Mouse (Mus musculus) forebrain, embryonic 12.5 days (tissue): ENCODE measurements around the gene Cdc123. TPM values are rescaled to one million over a fixed set of nuclear protein-coding genes. Genes with fewer than 3 reads are reported as not detected.

Source experiments
- ATAC-seq: fragments of 200-750 bp; cut with Nextera tagmentation; 2 replicates; pipeline ENCODE4 v1.8.0; 2017; ENCODE audit warnings: moderate TSS enrichment; ENCODE audit not compliant: low FRiP score
- H3K27ac ChIP-seq: fragments of 300-500 bp; sonication (generic); 2 replicates; pipeline ENCODE4 v1.5.1; 2016; ENCODE audit warnings: mild to moderate bottlenecking
- H3K27me3 ChIP-seq: fragments of 300-500 bp; sonication (generic); 2 replicates; pipeline ENCODE4 v1.6.1; 2016; ENCODE audit warnings: mild to moderate bottlenecking
- H3K36me3 ChIP-seq: fragments of 300-500 bp; sonication (generic); replicated peaks from 2 replicates; pipeline ENCODE4 v1.6.1; 2016; ENCODE audit warnings: mild to moderate bottlenecking
- H3K4me1 ChIP-seq: fragments of 300-500 bp; sonication (generic); 2 replicates; pipeline ENCODE4 v1.6.1; 2016
- H3K4me2 ChIP-seq: fragments of 300-500 bp; sonication (generic); 2 replicates; pipeline ENCODE4 v1.6.1; 2016; ENCODE audit warnings: mild to moderate bottlenecking, moderate library complexity
- H3K4me3 ChIP-seq: fragments of 300-500 bp; sonication (generic); replicated peaks from 2 replicates; pipeline ENCODE4 v1.5.1; 2016; ENCODE audit warnings: mild to moderate bottlenecking
- H3K9ac ChIP-seq: fragments of 300-500 bp; sonication (generic); 2 replicates; pipeline ENCODE4 v1.6.1; 2016; ENCODE audit warnings: mild to moderate bottlenecking
- H3K9me3 ChIP-seq: fragments of 300-500 bp; sonication (generic); 2 replicates; pipeline ENCODE4 v1.6.1; 2016
- WGBS: fragments of 180-500 bp; shearing (Covaris S2); methylation state at CpG from one replicate; pipeline ENCODE4 v1.1.7; 2016; 5-methylcytosine and 5-hydroxymethylcytosine counted together
- polyA plus RNA-seq: library from polyadenylated mRNA; unstranded; fragments of >200 nt; fragmentation: Nextera tagmentation; extraction: Ambion mirVana; gene quantifications from 2 replicates; pipeline ENCODE4 v1.2.1, GENCODE M21; 2016

Cdc123 gene
- polyA plus RNA-seq, 1 experiment from 2014 or later, result 361 TPM

GRCm38 (mm10) chr2:5801182-5801640, 43.8 kb downstream of the Cdc123 start:
- no peak for ATAC-seq
- no peak overlapping the region for H3K9ac ChIP-seq
- H3K4me3 ChIP-seq, result no peak overlapping the region
- H3K4me2 ChIP-seq, result no peak overlapping the region
- no peaks in the 10 kb centered on the region for H3K9me3 ChIP-seq
- peaks cover 72% of the 10 kb centered on the region for H3K36me3 ChIP-seq
- no peaks in the 10 kb centered on the region for H3K27me3 ChIP-seq
- no peaks in the 10 kb centered on the region for H3K4me1 ChIP-seq
- no peak overlapping the region for H3K27ac ChIP-seq
- WGBS, result 93% methylated on average over 9 of the region's 9 CpGs

- H3K27ac ChIP-seq, result no peak overlapping the region
- peaks cover 78% of the 10 kb centered on the region for H3K36me3 ChIP-seq
Measured at GRCm38 (mm10) chr2:5797816-5798672, 46.9 kb downstream of the Cdc123 start.

GRCm38 (mm10) chr2:5793771-5794170, 51.2 kb downstream of the Cdc123 start:
- peaks cover 5% of the 10 kb centered on the region; the same call in 1 of the 2 replicates for H3K4me1 ChIP-seq
- no peak overlapping the region for H3K9ac ChIP-seq
- no peak overlapping the region for H3K4me2 ChIP-seq
- no peaks in the 10 kb centered on the region for H3K9me3 ChIP-seq
- H3K27ac ChIP-seq, result no peak overlapping the region
- H3K4me3 ChIP-seq, result no peak overlapping the region
- no peaks in the 10 kb centered on the region for H3K27me3 ChIP-seq
- ATAC-seq, result no peak
- H3K36me3 ChIP-seq, result peaks cover 55% of the 10 kb centered on the region
- 94% methylated on average over 10 of the region's 10 CpGs for WGBS

More at GRCm38 (mm10) chr2:5797816-5798672, 46.9 kb downstream of the Cdc123 start:
- Histone ChIP-seq H3K4me3 (no peak overlapping the region), H3K27me3 (no peaks in the 10 kb centered on the region), H3K4me1 (no peaks in the 10 kb centered on the region), H3K9ac (no peak overlapping the region), H3K9me3 (no peaks in the 10 kb centered on the region), H3K4me2 (no peak overlapping the region)
- ATAC-seq, result no peak
- 93% methylated on average over 11 of the region's 11 CpGs for WGBS

GRCm38 (mm10) chr2:5792056-5792455, 52.9 kb downstream of the Cdc123 start:
- Histone ChIP-seq H3K4me1 (peaks cover 5% of the 10 kb centered on the region; the same call in 1 of the 2 replicates), H3K27ac (no peak overlapping the region), H3K4me2 (no peak overlapping the region), H3K27me3 (no peaks in the 10 kb centered on the region), H3K9me3 (no peaks in the 10 kb centered on the region), H3K36me3 (peaks cover 41% of the 10 kb centered on the region), H3K4me3 (no peak overlapping the region), H3K9ac (no peak overlapping the region)
- 94% methylated on average over 5 of the region's 5 CpGs for WGBS
- no peak for ATAC-seq

GRCm38 (mm10) chr2:5789625-5790160, 55.3 kb downstream of the Cdc123 start:
- Histone ChIP-seq H3K9ac (no peak overlapping the region), H3K4me1 (peaks cover 5% of the 10 kb centered on the region; the same call in 1 of the 2 replicates), H3K9me3 (no peaks in the 10 kb centered on the region), H3K36me3 (peaks cover 17% of the 10 kb centered on the region), H3K4me2 (no peak overlapping the region), H3K27ac (no peak overlapping the region), H3K4me3 (no peak overlapping the region), H3K27me3 (no peaks in the 10 kb centered on the region)
- no peak for ATAC-seq
- WGBS, result 26% methylated on average over 4 of the region's 4 CpGs

GRCm38 (mm10) chr2:5787391-5787790, 57.6 kb downstream of the Cdc123 start:
- Histone ChIP-seq H3K9ac (no peak overlapping the region), H3K4me3 (no peak overlapping the region), H3K4me1 (peaks cover 5% of the 10 kb centered on the region; the same call in 1 of the 2 replicates), H3K27me3 (no peaks in the 10 kb centered on the region), H3K36me3 (0 out of 2 replicates have a peak, but pooled peaks cover 1% of the 10 kb centered on the region), H3K9me3 (no peaks in the 10 kb centered on the region), H3K27ac (no peak overlapping the region), H3K4me2 (no peak overlapping the region)
- no peak for ATAC-seq
- WGBS, result 94% methylated on average over 3 of the region's 3 CpGs

- ATAC-seq, result no peak
Measured at GRCm38 (mm10) chr2:5772464-5772863, 72.5 kb downstream of the Cdc123 start.

GRCm38 (mm10) chr2:5770708-5771241, 74.2 kb downstream of the Cdc123 start:
- no peaks in the 10 kb centered on the region for H3K4me1 ChIP-seq
- no peak overlapping the region for H3K4me2 ChIP-seq
- no peak overlapping the region for H3K9ac ChIP-seq
- H3K27me3 ChIP-seq, result no peaks in the 10 kb centered on the region
- no peaks in the 10 kb centered on the region for H3K36me3 ChIP-seq
- no peaks in the 10 kb centered on the region for H3K9me3 ChIP-seq
- 59% methylated on average over 8 of the region's 8 CpGs for WGBS
- no peak for ATAC-seq
- no peak overlapping the region for H3K27ac ChIP-seq
- no peak overlapping the region for H3K4me3 ChIP-seq

More at GRCm38 (mm10) chr2:5772464-5772863, 72.5 kb downstream of the Cdc123 start:
- H3K4me1 ChIP-seq, result no peaks in the 10 kb centered on the region
- no peak overlapping the region for H3K4me3 ChIP-seq
- no peaks in the 10 kb centered on the region for H3K9me3 ChIP-seq
- H3K4me2 ChIP-seq, result no peak overlapping the region
- 81% methylated on average over 2 of the region's 2 CpGs for WGBS
- H3K36me3 ChIP-seq, result no peaks in the 10 kb centered on the region
- H3K9ac ChIP-seq, result no peak overlapping the region
- no peak overlapping the region for H3K27ac ChIP-seq
- H3K27me3 ChIP-seq, result no peaks in the 10 kb centered on the region

- ATAC-seq, result no peak
- H3K9ac ChIP-seq, result no peak overlapping the region
Measured at GRCm38 (mm10) chr2:5769630-5770029, 75.3 kb downstream of the Cdc123 start.

GRCm38 (mm10) chr2:5768946-5769345, 76.0 kb downstream of the Cdc123 start:
- Histone ChIP-seq H3K36me3 (no peaks in the 10 kb centered on the region), H3K9ac (no peak overlapping the region), H3K9me3 (no peaks in the 10 kb centered on the region), H3K4me2 (no peak overlapping the region), H3K27me3 (no peaks in the 10 kb centered on the region), H3K4me1 (no peaks in the 10 kb centered on the region), H3K27ac (no peak overlapping the region), H3K4me3 (no peak overlapping the region)
- 95% methylated on average over 4 of the region's 4 CpGs for WGBS
- no peak for ATAC-seq

More at GRCm38 (mm10) chr2:5769630-5770029, 75.3 kb downstream of the Cdc123 start:
- no peaks in the 10 kb centered on the region for H3K36me3 ChIP-seq
- H3K27me3 ChIP-seq, result no peaks in the 10 kb centered on the region
- no peaks in the 10 kb centered on the region for H3K4me1 ChIP-seq
- no peaks in the 10 kb centered on the region for H3K9me3 ChIP-seq
- H3K4me2 ChIP-seq, result no peak overlapping the region
- H3K4me3 ChIP-seq, result no peak overlapping the region
- no peak overlapping the region for H3K27ac ChIP-seq

GRCm38 (mm10) chr2:5762031-5762430, 82.9 kb downstream of the Cdc123 start:
- Histone ChIP-seq H3K27me3 (no peaks in the 10 kb centered on the region), H3K4me1 (no peaks in the 10 kb centered on the region), H3K9me3 (no peaks in the 10 kb centered on the region), H3K4me2 (no peak overlapping the region), H3K4me3 (no peak overlapping the region), H3K36me3 (no peaks in the 10 kb centered on the region), H3K27ac (no peak overlapping the region), H3K9ac (no peak overlapping the region)
- ATAC-seq, result no peak
- WGBS, result 83% methylated on average over 3 of the region's 3 CpGs

GRCm38 (mm10) chr2:5760479-5761008, 84.4 kb downstream of the Cdc123 start:
- Histone ChIP-seq H3K9ac (no peak overlapping the region), H3K36me3 (no peaks in the 10 kb centered on the region), H3K4me1 (no peaks in the 10 kb centered on the region), H3K27ac (no peak overlapping the region), H3K27me3 (no peaks in the 10 kb centered on the region), H3K9me3 (no peaks in the 10 kb centered on the region), H3K4me2 (no peak overlapping the region), H3K4me3 (no peak overlapping the region)
- WGBS, result 92% methylated on average over 8 of the region's 8 CpGs
- ATAC-seq, result no peak
